Mouse (Mus musculus) left cerebral cortex, postnatal 4 days (tissue): ENCODE measurements around the gene Rab40b. TPM values are rescaled to one million over a fixed set of nuclear protein-coding genes. Genes with fewer than 3 reads are reported as not detected.

Source experiments
- microRNA-seq: library from miRNA; unstranded; fragments of <30 nt; microRNA quantifications from one replicate; pipeline ENCODE4 v1.2.0, GENCODE M21; 2022
- total RNA-seq, 2 experiments: library from RNA; stranded (reverse); gene quantifications; 2 replicates each; pipeline ENCODE4 v1.2.3; 2021

Rab40b gene
- total RNA-seq, 2 experiments from 2014 or later = 13.6 to 16.4 TPM

Small RNA genes within 50 kb of the gene (microRNA-seq; reads per million reads assigned to microRNA genes)
- gene Mir7236 = not detected

Other genes starting within 250 kb of the Rab40b start
- gene Tex19.1, start 242.1 kb downstream of the Rab40b start, total RNA-seq = not detected
- gene Uts2r, start 228.0 kb downstream of the Rab40b start, total RNA-seq = not detected
- gene Hexdc, start 183.8 kb downstream of the Rab40b start, total RNA-seq = 10 to 100 TPM; 54.9 to 57.3 TPM
- 1 to 10 TPM; 7.7 to 8.0 TPM for gene Ogfod3, start 183.5 kb downstream of the Rab40b start, total RNA-seq
- 10 to 100 TPM; 24.0 to 27.3 TPM for gene Cybc1, start 158.9 kb downstream of the Rab40b start, total RNA-seq
- 10 to 100 TPM; 70.6 to 73.2 TPM for gene Narf, start 151.0 kb downstream of the Rab40b start, total RNA-seq
- gene Foxk2, start 128.3 kb downstream of the Rab40b start, total RNA-seq = 100 to 1,000 TPM; 115 to 116 TPM
- gene Wdr45b, start 33.8 kb downstream of the Rab40b start, total RNA-seq = 10 to 100 TPM; 57.3 to 64.8 TPM
- 10 to 100 TPM; 17.9 to 18.1 TPM for gene Fn3krp, start 33.1 kb upstream of the Rab40b start, total RNA-seq
- 1 to 10 TPM; 4.9 to 5.7 TPM for gene Fn3k, start 46.7 kb upstream of the Rab40b start, total RNA-seq
- 10 to 100 TPM; 68.4 to 75.2 TPM for gene Tbcd, start 63.7 kb upstream of the Rab40b start, total RNA-seq
- gene Zfp750, start 131.1 kb upstream of the Rab40b start, total RNA-seq = not detected